In the genomic region with DNA sequence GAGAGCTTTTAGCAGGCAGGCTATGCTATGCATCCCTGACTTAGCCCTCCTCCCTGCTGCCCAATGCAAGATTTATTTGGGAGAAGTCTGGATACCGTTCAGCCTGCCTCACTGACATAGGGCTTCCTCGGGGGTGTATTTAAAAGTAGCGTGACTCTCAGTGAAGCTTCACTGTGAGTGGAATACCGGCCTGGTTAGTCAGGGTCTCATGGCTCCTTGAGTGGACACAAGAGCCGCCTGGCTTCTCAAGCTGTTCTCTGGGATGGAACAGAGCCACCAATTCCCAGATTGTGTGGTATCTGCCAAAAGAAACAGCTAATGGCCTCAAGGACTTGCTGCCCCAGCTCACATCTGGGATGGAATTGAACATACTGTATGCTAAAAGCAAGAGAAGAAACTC, we compare ENCODE assay signal across 19 mouse cellular contexts. TPM values are rescaled to one million over a fixed set of nuclear protein-coding genes. Genes with fewer than 3 reads are reported as not detected.
DNase-seq lines count a peak whose midpoint lies in the region; TF ChIP-seq lines count a peak whose summit lies in the region.
"Had no signal": no experiment of that assay in that cellular context is flagged by ENCODE, and none has a peak within 500 bp of the region (broad histone marks: within the 10 kb centered on the region; RNA-seq: fewer than 3 reads in every experiment).

No protein-coding gene starts in this region.

- peak; percentile 19 for DNase-seq in gastrocnemius, postnatal 14 days
- no peak for DNase-seq in gastrocnemius, adult 8-10 months (ENCODE audit: low spot score in 2 of 2)
- peak; percentile 27 for DNase-seq in kidney, postnatal 14 days
- no peak for DNase-seq in kidney, adult 2 months
- DNase-seq in urinary bladder, postnatal 14 days (ENCODE audit: low spot score) = peak; percentile 11
- no peak for DNase-seq in urinary bladder, postnatal 4 days (ENCODE audit: low spot score in 2 of 2)
- peak; percentile 26 for DNase-seq in skeletal muscle tissue, adult 2 months (ENCODE audit: low read depth, low spot score)
- no peak for DNase-seq in forebrain, embryonic 10.5 days (ENCODE audit: extremely low spot score, low spot score)
- DNase-seq: adrenal gland, postnatal 14 days; cerebellum, adult 18-20 months; kidney, adult 8-10 months; lung, embryonic 14.5 days; right cerebral cortex, postnatal 14 days; thymus, postnatal 36 days had no signal

- intact Hi-C loops in gastrocnemius, postnatal 14 days (cut with DNase I; ENCODE audit: low total_unique reads) = no loop called here

- no peak overlapping the region for H3K27ac ChIP-seq in kidney, adult 2 months (ENCODE audit: insufficient read depth, low read depth, low read length)
- no peak overlapping the region for H3K27ac ChIP-seq in forebrain, embryonic 10.5 days
- H3K27ac ChIP-seq: embryonic facial prominence, embryonic 13.5 days; forebrain, embryonic 12.5 days; neural tube, embryonic 13.5 days; stomach, postnatal 0 days had no signal

- no peak for TF ChIP-seq CTCF in kidney, adult 2 months (conservative IDR thresholded peaks at IDR 0.05; ENCODE audit: insufficient read depth, insufficient read length, low read depth, low read length)

- no peaks in the 10 kb centered on the region for H3K27me3 ChIP-seq in kidney, adult 2 months (replicated peaks; ENCODE audit: control insufficient read depth, insufficient read depth, low read length)
- H3K27me3 ChIP-seq in forebrain, embryonic 10.5 days (ENCODE audit: poor library complexity, severe bottlenecking) = 0 out of 2 replicates have a peak, but pooled peaks cover 8% of the 10 kb centered on the region
- H3K27me3 ChIP-seq: embryonic facial prominence, embryonic 13.5 days; neural tube, embryonic 13.5 days had no signal

- no peaks in the 10 kb centered on the region for H3K9me3 ChIP-seq in forebrain, embryonic 10.5 days
- H3K9me3 ChIP-seq: embryonic facial prominence, embryonic 13.5 days; forebrain, embryonic 12.5 days; neural tube, embryonic 13.5 days had no signal

- TF ChIP-seq POLR2A in kidney, adult 2 months (IDR thresholded peaks at IDR 0.05; ENCODE audit: low read depth, low read length) = no peak

- H3K4me3 ChIP-seq in kidney, adult 2 months (ENCODE audit: insufficient read depth, low read depth, low read length) = no peak overlapping the region
- no peak overlapping the region for H3K4me3 ChIP-seq in forebrain, embryonic 10.5 days
- H3K4me3 ChIP-seq: embryonic facial prominence, embryonic 13.5 days; forebrain, embryonic 12.5 days; neural tube, embryonic 13.5 days had no signal

- H3K36me3 ChIP-seq in kidney, adult 2 months (ENCODE audit: control insufficient read depth, insufficient read depth, low read length) = no peaks in the 10 kb centered on the region
- no peaks in the 10 kb centered on the region for H3K36me3 ChIP-seq in forebrain, embryonic 10.5 days (replicated peaks)
- H3K36me3 ChIP-seq: embryonic facial prominence, embryonic 13.5 days; forebrain, embryonic 12.5 days; neural tube, embryonic 13.5 days had no signal

- WGBS in kidney, adult 2 months = 50% methylated on average over 5 of the region's 5 CpGs
- 87% methylated on average over 5 of the region's 5 CpGs for WGBS in forebrain, embryonic 10.5 days

- no peaks in the 10 kb centered on the region for H3K4me1 ChIP-seq in kidney, adult 2 months (ENCODE audit: control insufficient read depth, insufficient read depth, low read length)
- peaks cover 10% of the 10 kb centered on the region for H3K4me1 ChIP-seq in forebrain, embryonic 10.5 days

RNA-seq across cellular contexts. Expression of a gene that starts 43.1 kb away (rescaled TPM):
- under 1 TPM; 0.37 to 0.42 TPM for total RNA-seq in gastrocnemius, postnatal 14 days (2021)
- total RNA-seq in gastrocnemius, adult 8-10 months (2022) = under 1 TPM in 3 of 4 experiments, not detected in 1; 0.40 to 0.77 (median 0.58) TPM
- 0.14 and 0.56 TPM in 2 replicates for polyA plus RNA-seq in kidney, adult 2 months (2012; rRNA removed)
- 0.59 and 0.79 TPM in 2 replicates for polyA plus RNA-seq in forebrain, embryonic 10.5 days (2016; fragmentation: Nextera tagmentation; extraction: Ambion mirVana)
- total RNA-seq: adrenal gland, postnatal 14 days; liver, adult 2 months had no signal

Comparison
In these comparisons a context has a peak if more than half of its experiments do, and no peak if none do; other contexts are left out.
1. DNase-seq: peak in gastrocnemius, postnatal 14 days (single experiment), kidney, postnatal 14 days (single experiment), urinary bladder, postnatal 14 days (single experiment) and skeletal muscle tissue, adult 2 months (single experiment); none in gastrocnemius, adult 8-10 months (0 of 2), kidney, adult 2 months (single experiment), urinary bladder, postnatal 4 days (0 of 2) and forebrain, embryonic 10.5 days (single experiment).